Mouse (Mus musculus) heart, postnatal 0 days (tissue): ENCODE results near the gene Cfap54.

Experiments
- CTCF ChIP-seq: IDR thresholded peaks from 2 replicates; pipeline ENCODE4 v1.5.1; 2016; ENCODE audit warnings: antibody characterized with exemption, control low read depth, low read depth
- EP300 ChIP-seq: IDR thresholded peaks from 2 replicates; pipeline ENCODE4 v1.6.1; 2016; ENCODE audit warnings: antibody characterized with exemption, low read depth

DNA sequence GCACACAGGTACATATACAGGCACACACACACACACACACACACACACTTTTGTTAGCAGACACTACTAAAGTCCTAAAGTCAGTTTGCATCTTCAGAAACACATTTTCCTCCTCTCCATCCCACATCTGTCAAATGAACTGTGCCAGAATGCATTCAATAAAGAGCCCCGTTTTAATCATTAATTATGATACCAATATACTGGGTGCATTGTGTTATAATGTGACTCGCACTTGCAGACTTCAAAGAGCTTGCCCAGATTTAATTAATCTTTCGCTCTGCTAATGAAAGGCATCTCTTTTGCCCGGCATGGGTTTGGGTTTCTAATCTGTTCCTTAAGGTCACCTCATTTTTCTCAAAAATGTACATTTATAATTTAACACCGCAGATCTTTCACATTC lies 327.1 kb downstream of the Cfap54 start:
- TF ChIP-seq CTCF (no peak), EP300 (no peak)
